Mouse (Mus musculus) embryonic fibroblast, embryonic 13.5 days (primary cell): ENCODE data around the gene Fgd1.

ENCODE experiments used
- CTCF ChIP-seq: IDR thresholded peaks from 2 replicates; pipeline ENCODE4 v1.5.1; 2011; ENCODE audit warnings: mild to moderate bottlenecking, control low read depth, low read length, moderate library complexity, borderline replicate concordance; ENCODE audit not compliant: insufficient read depth
- POLR2A ChIP-seq: IDR thresholded peaks from 2 replicates; pipeline ENCODE4 v1.6.1; 2011; ENCODE audit warnings: low read depth, mild to moderate bottlenecking, control low read depth, low read length, moderate library complexity

- TF ChIP-seq CTCF (no peak), POLR2A (no peak)
Observed at GRCm38 (mm10) chrX:151049661-151050215, 3.8 kb downstream of the Fgd1 start.
